Mouse (Mus musculus) midbrain, postnatal 0 days (tissue): ENCODE results near the gene Scpep1. TPM values are rescaled to one million over a fixed set of nuclear protein-coding genes. Genes with fewer than 3 reads are reported as not detected.
"Not testable (repeated sequence)": the region's sequence is repeated elsewhere in the genome, so short reads cannot be mapped to it uniquely, and the experiment has no call there.

Experiments used
- ATAC-seq: fragments of 200-750 bp; cut with Nextera tagmentation; 2 replicates; pipeline ENCODE4 v1.8.0; 2017; ENCODE audit warnings: moderate number of reproducible peaks, mild to moderate bottlenecking, moderate TSS enrichment, moderate library complexity; ENCODE audit not compliant: low FRiP score
- DNase-seq: peaks from one replicate; pipeline ENCODE4 v3.0.0-alpha.2; 2015; ENCODE audit warnings: low spot score
- H3K27ac ChIP-seq: fragments of 300-500 bp; sonication (generic); 2 replicates; pipeline ENCODE4 v1.5.1; 2014; ENCODE audit warnings: low read depth, mild to moderate bottlenecking, low read length, mixed read lengths
- H3K27me3 ChIP-seq: fragments of 300-500 bp; sonication (generic); 2 replicates; pipeline ENCODE4 v1.6.1; 2014; ENCODE audit warnings: low read length, control low read depth, mixed read lengths; ENCODE audit not compliant: insufficient read depth
- H3K36me3 ChIP-seq: fragments of 300-500 bp; sonication (generic); 2 replicates; pipeline ENCODE4 v1.6.1; 2014; ENCODE audit warnings: low read length, control low read depth, mixed read lengths; ENCODE audit not compliant: insufficient read depth
- H3K4me1 ChIP-seq: fragments of 300-500 bp; sonication (generic); 2 replicates; pipeline ENCODE4 v1.6.1; 2014; ENCODE audit warnings: mild to moderate bottlenecking, control low read depth, antibody characterized with exemption, low read length, mixed read lengths; ENCODE audit not compliant: insufficient read depth
- H3K4me2 ChIP-seq: fragments of 300-500 bp; sonication (generic); 2 replicates; pipeline ENCODE4 v1.6.1; 2014; ENCODE audit warnings: low read depth, mild to moderate bottlenecking, low read length, mixed read lengths; ENCODE audit not compliant: poor library complexity, severe bottlenecking
- H3K4me3 ChIP-seq: fragments of 300-500 bp; sonication (generic); 2 replicates; pipeline ENCODE4 v1.5.1; 2014; ENCODE audit warnings: low read depth, mild to moderate bottlenecking, low read length, moderate library complexity
- H3K9ac ChIP-seq: fragments of 300-500 bp; sonication (generic); replicated peaks from 2 replicates; pipeline ENCODE4 v1.6.1; 2014; ENCODE audit warnings: mild to moderate bottlenecking, low read length, moderate library complexity, mixed read lengths; ENCODE audit not compliant: poor library complexity, severe bottlenecking
- H3K9me3 ChIP-seq: fragments of 300-500 bp; sonication (generic); 2 replicates; pipeline ENCODE4 v1.6.1; 2016; ENCODE audit warnings: low read length, control low read depth
- CTCF ChIP-seq: IDR thresholded peaks from 2 replicates; pipeline ENCODE4 v1.5.1; 2016; ENCODE audit warnings: antibody characterized with exemption, mild to moderate bottlenecking
- WGBS: fragments of 180-500 bp; shearing (Covaris S2); extraction: QIAGEN DNeasy Blood & Tissue Kit; methylation state at CpG from one replicate; pipeline ENCODE4 v1.1.7; 2014; 5-methylcytosine and 5-hydroxymethylcytosine counted together
- polyA plus RNA-seq: library from polyadenylated mRNA; unstranded; fragments of >200 nt; fragmentation: Nextera tagmentation; extraction: Ambion mirVana; gene quantifications from 2 replicates; pipeline ENCODE4 v1.2.1, GENCODE M21; 2015
- total RNA-seq: library from RNA; depleted of rRNA; stranded (reverse); fragments of >200 nt; gene quantifications from 2 replicates; pipeline ENCODE4 v1.2.3, GENCODE M21; 2014

Gene Scpep1
- total and polyA plus RNA-seq, 2 experiments from 2014 or later: 27.2 to 37.1 TPM

- H3K4me2 ChIP-seq: no peak overlapping the region
- H3K9ac ChIP-seq: no peak overlapping the region
- no peak overlapping the region for H3K27ac ChIP-seq
- no peaks in the 10 kb centered on the region for H3K36me3 ChIP-seq
- peaks cover 5% of the 10 kb centered on the region; the same call in 1 of the 2 replicates for H3K27me3 ChIP-seq
- DNase-seq (no peak), ATAC-seq (no peak)
- no peaks in the 10 kb centered on the region for H3K4me1 ChIP-seq
- no peak overlapping the region for H3K4me3 ChIP-seq
- 86% methylated on average over 7 of the region's 7 CpGs for WGBS
- H3K9me3 ChIP-seq: no peaks in the 10 kb centered on the region
- TF ChIP-seq CTCF: no peak
Measured at GRCm38 (mm10) chr11:88901341-88901802, 53.9 kb downstream of the Scpep1 start.

DNA sequence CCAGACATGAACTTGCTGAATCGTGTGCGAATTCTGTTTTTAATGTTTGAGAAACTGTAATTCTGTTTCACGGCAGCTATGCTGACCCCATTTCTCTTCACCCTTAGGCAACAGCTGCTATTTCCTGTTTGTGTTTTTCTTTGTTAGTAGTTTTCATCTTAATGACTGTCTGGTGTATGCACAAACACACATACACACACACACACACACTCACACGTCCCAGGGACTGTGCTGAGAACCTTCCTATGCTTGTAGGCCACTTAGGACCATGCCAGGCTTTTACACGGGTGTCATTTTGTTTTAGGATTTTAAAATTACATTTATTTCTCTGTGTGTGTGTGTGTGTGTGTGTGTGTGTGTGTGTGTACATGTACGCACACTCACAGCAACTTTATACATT lies 55.7 kb downstream of the Scpep1 start:
- Histone ChIP-seq H3K4me3 (no peak overlapping the region), H3K4me2 (no peak overlapping the region), H3K27me3 (peaks cover 5% of the 10 kb centered on the region; the same call in 1 of the 2 replicates), H3K9ac (no peak overlapping the region), H3K36me3 (no peaks in the 10 kb centered on the region), H3K9me3 (no peaks in the 10 kb centered on the region), H3K4me1 (no peaks in the 10 kb centered on the region), H3K27ac (no peak overlapping the region)
- WGBS: 90% methylated on average over 6 of the region's 6 CpGs
- TF ChIP-seq CTCF: no peak
- DNase-seq (no peak), ATAC-seq (no peak)

- H3K9ac ChIP-seq: no peak overlapping the region
- no peaks in the 10 kb centered on the region for H3K9me3 ChIP-seq
- WGBS: 73% methylated on average over 4 of the region's 4 CpGs
- no peak for DNase-seq
- no peak overlapping the region for H3K27ac ChIP-seq
- no peak for TF ChIP-seq CTCF
- ATAC-seq: no peak
- H3K4me2 ChIP-seq: no peak overlapping the region
- no peak overlapping the region for H3K4me3 ChIP-seq
- no peaks in the 10 kb centered on the region for H3K36me3 ChIP-seq
- peaks cover 5% of the 10 kb centered on the region; the same call in 1 of the 2 replicates for H3K27me3 ChIP-seq
- H3K4me1 ChIP-seq: no peaks in the 10 kb centered on the region
Measured at GRCm38 (mm10) chr11:88898380-88898763, 56.9 kb downstream of the Scpep1 start.

DNA sequence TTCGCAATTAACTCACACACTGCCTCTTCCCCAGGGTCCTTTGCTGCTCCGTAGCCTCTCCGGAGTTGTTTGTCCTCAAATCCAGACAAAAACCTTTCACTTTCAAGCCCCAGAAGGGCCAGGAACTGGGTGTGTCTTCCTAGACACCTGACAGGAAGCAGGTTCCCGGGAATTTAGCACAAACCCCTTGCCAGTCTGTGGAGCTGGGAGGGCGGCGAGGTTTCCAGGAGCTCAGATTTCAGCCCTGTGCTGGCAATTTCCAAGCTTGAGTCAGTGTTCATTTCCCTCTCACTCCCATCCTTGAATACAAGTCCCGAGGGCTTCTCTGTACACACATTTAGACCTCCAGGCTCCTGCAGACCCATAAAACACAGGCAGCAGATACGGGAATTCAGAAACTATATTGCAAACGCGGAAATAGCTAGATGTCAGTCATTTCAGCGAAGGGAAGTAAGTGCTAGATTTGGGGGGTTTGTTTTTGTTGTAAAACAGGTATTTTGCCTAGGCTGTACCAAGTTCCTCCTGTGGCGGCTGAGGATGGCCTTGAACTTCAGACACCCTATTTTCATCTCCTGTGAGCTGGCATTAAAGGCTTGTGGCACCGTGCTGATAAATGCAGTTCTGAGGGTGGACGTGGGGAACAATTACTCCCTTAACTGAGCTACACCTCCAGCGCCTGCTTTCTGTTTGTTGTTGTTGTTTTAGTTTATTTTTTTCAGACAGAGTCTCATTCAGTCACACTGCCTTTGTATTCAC lies 57.5 kb downstream of the Scpep1 start:
- Histone ChIP-seq H3K4me1 (no peaks in the 10 kb centered on the region), H3K4me3 (no peak overlapping the region), H3K9ac (no peak overlapping the region), H3K4me2 (no peak overlapping the region), H3K9me3 (no peaks in the 10 kb centered on the region), H3K27ac (no peak overlapping the region), H3K27me3 (peaks cover 5% of the 10 kb centered on the region; the same call in 1 of the 2 replicates), H3K36me3 (no peaks in the 10 kb centered on the region)
- WGBS: 60% methylated on average over 15 of the region's 15 CpGs
- no peak for TF ChIP-seq CTCF
- DNase-seq: no peak
- ATAC-seq: no peak

GRCm38 (mm10) chr11:88895800-88896232 lies 59.4 kb downstream of the Scpep1 start:
- H3K4me3 ChIP-seq, DNase-seq, H3K36me3 ChIP-seq, H3K9me3 ChIP-seq, H3K4me1 ChIP-seq, H3K4me2 ChIP-seq, ATAC-seq, H3K27me3 ChIP-seq, H3K27ac ChIP-seq, H3K9ac ChIP-seq: not testable (repeated sequence)
- 54% methylated on average over 22 of the region's 39 CpGs for WGBS

DNA sequence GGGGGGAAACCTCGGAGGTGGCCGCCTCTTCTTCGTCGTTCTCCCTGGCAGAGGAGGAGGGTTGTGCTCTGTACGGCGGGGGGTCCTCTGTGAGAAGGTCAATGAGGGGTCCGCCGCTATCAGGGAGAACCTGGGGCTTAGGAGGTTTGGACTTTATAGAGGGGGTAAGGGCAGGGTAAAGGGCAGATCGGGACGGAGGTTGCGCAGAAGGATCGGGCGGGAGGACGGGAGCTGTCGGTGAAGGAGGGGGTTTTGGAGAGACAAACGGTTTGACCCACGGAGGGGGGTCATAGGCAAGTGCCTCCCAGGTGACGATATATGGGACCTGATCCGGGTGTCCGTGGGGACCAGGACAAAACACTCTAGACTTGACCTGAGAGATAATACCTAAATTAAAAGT lies 60.0 kb downstream of the Scpep1 start:
- H3K9ac ChIP-seq, H3K36me3 ChIP-seq, H3K27me3 ChIP-seq, DNase-seq, H3K27ac ChIP-seq, H3K4me1 ChIP-seq, H3K4me3 ChIP-seq, H3K9me3 ChIP-seq, ATAC-seq, H3K4me2 ChIP-seq: not testable (repeated sequence)
- WGBS: 53% methylated on average over 14 of the region's 20 CpGs

DNA sequence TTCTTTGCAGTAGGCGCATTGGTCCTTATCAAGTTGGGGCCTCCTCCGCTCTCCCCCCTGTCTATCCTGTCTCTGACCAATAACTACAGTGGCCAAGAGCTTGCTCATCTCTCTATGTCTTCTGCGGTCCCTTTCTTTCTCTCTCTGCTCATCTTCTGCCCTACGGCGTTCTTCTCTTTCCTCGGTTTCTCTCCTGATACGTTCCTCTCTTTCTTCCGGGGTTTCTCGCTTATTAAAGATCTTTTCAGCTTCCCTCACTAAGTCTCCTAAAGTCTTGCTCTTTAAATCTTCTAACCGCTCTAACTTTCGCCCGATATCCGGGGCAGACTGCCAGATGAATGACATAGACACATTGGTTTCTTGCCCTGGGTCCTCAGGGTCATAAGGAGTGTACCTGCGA lies 61.0 kb downstream of the Scpep1 start:
- H3K9me3 ChIP-seq, H3K27me3 ChIP-seq, H3K27ac ChIP-seq, DNase-seq, ATAC-seq, H3K36me3 ChIP-seq, H3K9ac ChIP-seq, H3K4me3 ChIP-seq, H3K4me1 ChIP-seq, H3K4me2 ChIP-seq: not testable (repeated sequence)
- WGBS: 96% methylated on average over 11 of the region's 14 CpGs

- H3K4me3 ChIP-seq, H3K9ac ChIP-seq, H3K4me2 ChIP-seq, H3K36me3 ChIP-seq, H3K27ac ChIP-seq, DNase-seq, ATAC-seq, H3K9me3 ChIP-seq, H3K4me1 ChIP-seq, H3K27me3 ChIP-seq: not testable (repeated sequence)
- WGBS: 94% methylated on average over 2 of the region's 8 CpGs
Measured at GRCm38 (mm10) chr11:88893501-88893900, 61.8 kb downstream of the Scpep1 start.

- not testable (repeated sequence) for H3K9me3 ChIP-seq, H3K36me3 ChIP-seq, DNase-seq, H3K4me2 ChIP-seq, ATAC-seq, H3K9ac ChIP-seq, H3K4me1 ChIP-seq, H3K4me3 ChIP-seq, H3K27ac ChIP-seq, H3K27me3 ChIP-seq
- 96% methylated on average over 21 of the region's 24 CpGs for WGBS
Measured at GRCm38 (mm10) chr11:88892789-88893188, 62.5 kb downstream of the Scpep1 start.
